Mouse (Mus musculus): ENCODE results near the gene Olfr1090. TPM values are rescaled to one million over a fixed set of nuclear protein-coding genes. Genes with fewer than 3 reads are reported as not detected.

Gene Olfr1090
- not detected in 2 replicates for polyA plus RNA-seq (2012; rRNA removed; ENCODE audit: low replicate concordance)

DNA sequence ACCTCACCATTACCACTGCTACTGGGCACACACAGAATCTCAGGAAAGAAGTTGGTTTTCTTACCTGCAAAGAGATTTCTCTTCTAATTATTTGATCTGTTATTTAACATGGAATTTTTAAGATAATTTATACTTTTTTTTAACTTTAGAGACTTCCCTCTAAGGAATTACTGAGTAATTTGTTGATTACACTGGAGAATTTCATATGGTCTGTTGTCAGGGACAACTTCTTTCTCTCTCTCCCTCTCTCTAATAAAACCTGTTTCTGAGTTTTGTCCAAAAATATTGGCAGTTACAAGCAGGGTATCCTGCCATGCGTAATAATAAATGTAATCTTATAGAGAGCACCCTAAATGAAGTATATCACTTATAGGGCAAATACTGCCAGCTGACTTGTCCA lies at the start of gene Olfr1090:
TSS of gene Olfr1090 (minus strand) at position 101 of the 400 bp plus-strand sequence.

DNA sequence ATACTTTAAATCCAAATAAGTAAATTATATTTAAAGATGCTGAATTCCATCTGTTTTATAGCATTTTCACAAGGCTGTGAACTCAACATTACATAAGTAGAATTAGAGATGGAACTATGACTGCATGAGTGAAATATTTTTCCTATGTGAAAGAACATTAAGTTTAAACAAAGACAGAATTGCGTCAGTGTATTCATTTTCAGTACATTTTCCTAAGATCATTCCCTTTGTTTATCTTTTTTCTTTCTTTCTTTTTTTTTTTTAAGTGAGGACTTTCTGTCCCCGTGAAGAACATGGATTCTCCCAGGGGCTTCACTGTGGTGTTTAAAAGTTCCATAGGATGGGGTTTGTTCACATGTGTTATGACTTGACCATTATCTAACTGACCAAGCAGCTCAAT lies 23.4 kb upstream of the Olfr1090 start, which contains the start of gene Olfr1093:
TSS of gene Olfr1093 (plus strand) at position 301 of the 400 bp plus-strand sequence.

DNA sequence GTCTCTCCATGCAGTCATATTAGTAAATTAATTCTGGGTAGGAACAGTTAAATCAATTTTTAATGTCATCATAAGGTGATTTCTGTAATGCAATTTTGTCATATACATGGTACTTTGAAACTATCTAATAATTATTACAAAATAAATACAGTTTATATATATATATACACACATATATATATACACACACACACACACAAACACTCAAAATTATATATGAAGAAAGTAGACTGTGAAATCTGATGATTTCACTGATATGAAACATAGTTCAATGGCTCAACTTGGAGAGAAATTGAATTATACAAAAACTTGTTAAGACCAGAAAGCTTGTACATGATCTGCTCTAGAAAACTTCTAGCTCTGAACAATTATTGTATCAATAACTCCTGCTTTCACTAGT lies 25.2 kb downstream of the Olfr1090 start, which contains the start of gene Olfr1089:
TSS of gene Olfr1089 (minus strand) at position 101 of the 400 bp plus-strand sequence.

Other genes starting within 250 kb of the Olfr1090 start
- gene Olfr1079, start 216.5 kb downstream of the Olfr1090 start, polyA plus RNA-seq (2012; rRNA removed; ENCODE audit: low replicate concordance): not detected in 2 replicates
- not detected in 2 replicates for gene Olfr1080, start 200.8 kb downstream of the Olfr1090 start, polyA plus RNA-seq (2012; rRNA removed; ENCODE audit: low replicate concordance)
- not detected in 2 replicates for gene Olfr1082, start 160.0 kb downstream of the Olfr1090 start, polyA plus RNA-seq (2012; rRNA removed; ENCODE audit: low replicate concordance)
- not detected in 2 replicates for gene Olfr1084, start 119.3 kb downstream of the Olfr1090 start, polyA plus RNA-seq (2012; rRNA removed; ENCODE audit: low replicate concordance)
- not detected in 2 replicates for gene Olfr1085, start 97.0 kb downstream of the Olfr1090 start, polyA plus RNA-seq (2012; rRNA removed; ENCODE audit: low replicate concordance)
- gene Olfr1086, start 78.9 kb downstream of the Olfr1090 start, polyA plus RNA-seq (2012; rRNA removed; ENCODE audit: low replicate concordance): not detected in 2 replicates
- gene Olfr1087, start 60.6 kb downstream of the Olfr1090 start, polyA plus RNA-seq (2012; rRNA removed; ENCODE audit: low replicate concordance): not detected in 2 replicates
- gene Olfr1089, start 25.3 kb downstream of the Olfr1090 start, polyA plus RNA-seq (2012; rRNA removed; ENCODE audit: low replicate concordance): not detected in 2 replicates
- gene Olfr1093, start 23.5 kb upstream of the Olfr1090 start, polyA plus RNA-seq (2012; rRNA removed; ENCODE audit: low replicate concordance): not detected in 2 replicates
- gene Olfr141, start 51.0 kb upstream of the Olfr1090 start, polyA plus RNA-seq (2012; rRNA removed; ENCODE audit: low replicate concordance): not detected in 2 replicates
- not detected in 2 replicates for gene Olfr1094, start 65.7 kb upstream of the Olfr1090 start, polyA plus RNA-seq (2012; rRNA removed; ENCODE audit: low replicate concordance)
- not detected in 2 replicates for gene Olfr1095, start 92.7 kb upstream of the Olfr1090 start, polyA plus RNA-seq (2012; rRNA removed; ENCODE audit: low replicate concordance)
- gene Gm13723, start 115.8 kb upstream of the Olfr1090 start, polyA plus RNA-seq (2012; rRNA removed; ENCODE audit: low replicate concordance): not detected in 2 replicates
- gene Olfr1097, start 133.2 kb upstream of the Olfr1090 start, polyA plus RNA-seq (2012; rRNA removed; ENCODE audit: low replicate concordance): not detected in 2 replicates
- gene Olfr1098, start 165.6 kb upstream of the Olfr1090 start, polyA plus RNA-seq (2012; rRNA removed; ENCODE audit: low replicate concordance): not detected in 2 replicates
- not detected in 2 replicates for gene Olfr1099, start 201.7 kb upstream of the Olfr1090 start, polyA plus RNA-seq (2012; rRNA removed; ENCODE audit: low replicate concordance)
- not detected in 2 replicates for gene Olfr1100, start 221.0 kb upstream of the Olfr1090 start, polyA plus RNA-seq (2012; rRNA removed; ENCODE audit: low replicate concordance)
- gene Olfr1101, start 232.2 kb upstream of the Olfr1090 start, polyA plus RNA-seq (2012; rRNA removed; ENCODE audit: low replicate concordance): not detected in 2 replicates
- gene Olfr1102, start 239.4 kb upstream of the Olfr1090 start, polyA plus RNA-seq (2012; rRNA removed; ENCODE audit: low replicate concordance): not detected in 2 replicates

Data from mammary gland, adult 2 months (tissue).